Mouse (Mus musculus): ENCODE results near the gene Fam81b. TPM values are rescaled to one million over a fixed set of nuclear protein-coding genes. Genes with fewer than 3 reads are reported as not detected.

Gene Fam81b
- polyA plus RNA-seq, 1 experiment: not detected

DNA sequence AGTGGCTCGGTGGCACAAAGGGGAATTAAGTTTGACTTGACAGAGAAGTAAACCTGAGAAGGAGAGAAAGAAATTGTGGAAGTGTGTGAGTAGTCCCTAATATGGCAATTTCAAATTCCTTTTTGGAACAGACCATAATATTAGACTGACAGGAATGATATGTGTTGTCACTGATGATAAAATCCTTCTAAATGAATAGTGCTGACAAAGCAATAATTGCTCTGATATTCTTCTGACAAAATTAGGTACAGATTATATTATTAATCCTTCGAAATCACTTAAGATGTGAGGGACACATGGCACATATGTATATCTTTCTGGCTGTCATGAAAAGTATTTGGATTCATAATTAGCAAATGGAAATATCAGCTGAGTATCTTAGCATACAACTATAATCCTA, 89.9 kb downstream of the Fam81b start:
- Histone ChIP-seq H3K9ac (ENCODE audit: low read depth, poor library complexity, severe bottlenecking) (no peak overlapping the region), H3K36me3 (ENCODE audit: control insufficient read depth, insufficient read depth, low read length, poor library complexity, severe bottlenecking) (no peaks in the 10 kb centered on the region), H3K27ac (ENCODE audit: insufficient read depth, low read length) (no peak overlapping the region), H3K4me1 (ENCODE audit: control insufficient read depth, insufficient read depth, low read length) (no peaks in the 10 kb centered on the region), H3K4me3 (ENCODE audit: low read depth, low read length) (no peak overlapping the region), H3K9me3 (replicated peaks; ENCODE audit: control insufficient read depth, insufficient read depth, low read length, poor library complexity, severe bottlenecking) (no peaks in the 10 kb centered on the region), H3K27me3 (ENCODE audit: control insufficient read depth, insufficient read depth, low read length, poor library complexity, severe bottlenecking) (no peaks in the 10 kb centered on the region)
- TF ChIP-seq POLR2A (IDR thresholded peaks at IDR 0.05; ENCODE audit: insufficient read depth, low read length): no peak
- no peak for TF ChIP-seq EP300 (IDR thresholded peaks at IDR 0.05; ENCODE audit: insufficient read depth, low read depth, low read length)
- no peak for TF ChIP-seq CTCF (IDR thresholded peaks at IDR 0.05; ENCODE audit: low read depth, low read length)

- Histone ChIP-seq H3K4me1 (ENCODE audit: control insufficient read depth, insufficient read depth, low read length) (no peaks in the 10 kb centered on the region), H3K27me3 (ENCODE audit: control insufficient read depth, insufficient read depth, low read length, poor library complexity, severe bottlenecking) (no peaks in the 10 kb centered on the region), H3K9me3 (replicated peaks; ENCODE audit: control insufficient read depth, insufficient read depth, low read length, poor library complexity, severe bottlenecking) (no peaks in the 10 kb centered on the region), H3K27ac (ENCODE audit: insufficient read depth, low read length) (no peak overlapping the region), H3K36me3 (ENCODE audit: control insufficient read depth, insufficient read depth, low read length, poor library complexity, severe bottlenecking) (no peaks in the 10 kb centered on the region), H3K9ac (ENCODE audit: low read depth, poor library complexity, severe bottlenecking) (no peak overlapping the region), H3K4me3 (ENCODE audit: low read depth, low read length) (no peak overlapping the region)
- TF ChIP-seq EP300 (IDR thresholded peaks at IDR 0.05; ENCODE audit: insufficient read depth, low read depth, low read length) (no peak), POLR2A (IDR thresholded peaks at IDR 0.05; ENCODE audit: insufficient read depth, low read length) (no peak), CTCF (IDR thresholded peaks at IDR 0.05; ENCODE audit: low read depth, low read length) (no peak)
Measured at GRCm38 (mm10) chr13:76199943-76200342, 104.9 kb downstream of the Fam81b start.

GRCm38 (mm10) chr13:76197297-76197848, 107.5 kb downstream of the Fam81b start:
- Histone ChIP-seq H3K9me3 (replicated peaks; ENCODE audit: control insufficient read depth, insufficient read depth, low read length, poor library complexity, severe bottlenecking) (no peaks in the 10 kb centered on the region), H3K27me3 (ENCODE audit: control insufficient read depth, insufficient read depth, low read length, poor library complexity, severe bottlenecking) (no peaks in the 10 kb centered on the region), H3K27ac (ENCODE audit: insufficient read depth, low read length) (no peak overlapping the region), H3K4me1 (ENCODE audit: control insufficient read depth, insufficient read depth, low read length) (no peaks in the 10 kb centered on the region), H3K4me3 (ENCODE audit: low read depth, low read length) (no peak overlapping the region), H3K36me3 (ENCODE audit: control insufficient read depth, insufficient read depth, low read length, poor library complexity, severe bottlenecking) (no peaks in the 10 kb centered on the region), H3K9ac (ENCODE audit: low read depth, poor library complexity, severe bottlenecking) (no peak overlapping the region)
- TF ChIP-seq POLR2A (IDR thresholded peaks at IDR 0.05; ENCODE audit: insufficient read depth, low read length) (no peak), EP300 (IDR thresholded peaks at IDR 0.05; ENCODE audit: insufficient read depth, low read depth, low read length) (no peak), CTCF (IDR thresholded peaks at IDR 0.05; ENCODE audit: low read depth, low read length) (no peak)

- Histone ChIP-seq H3K4me1 (ENCODE audit: control insufficient read depth, insufficient read depth, low read length) (no peaks in the 10 kb centered on the region), H3K27me3 (ENCODE audit: control insufficient read depth, insufficient read depth, low read length, poor library complexity, severe bottlenecking) (no peaks in the 10 kb centered on the region), H3K9me3 (replicated peaks; ENCODE audit: control insufficient read depth, insufficient read depth, low read length, poor library complexity, severe bottlenecking) (no peaks in the 10 kb centered on the region), H3K36me3 (ENCODE audit: control insufficient read depth, insufficient read depth, low read length, poor library complexity, severe bottlenecking) (peaks cover 2% of the 10 kb centered on the region; the same call in 1 of the 2 replicates), H3K9ac (ENCODE audit: low read depth, poor library complexity, severe bottlenecking) (no peak overlapping the region), H3K4me3 (ENCODE audit: low read depth, low read length) (no peak overlapping the region), H3K27ac (ENCODE audit: insufficient read depth, low read length) (no peak overlapping the region)
- TF ChIP-seq CTCF (IDR thresholded peaks at IDR 0.05; ENCODE audit: low read depth, low read length): no peak
- TF ChIP-seq POLR2A (IDR thresholded peaks at IDR 0.05; ENCODE audit: insufficient read depth, low read length): no peak
- no peak for TF ChIP-seq EP300 (IDR thresholded peaks at IDR 0.05; ENCODE audit: insufficient read depth, low read depth, low read length)
Measured at GRCm38 (mm10) chr13:76195431-76196138, 109.3 kb downstream of the Fam81b start.

GRCm38 (mm10) chr13:76194937-76195336, 109.9 kb downstream of the Fam81b start:
- no peaks in the 10 kb centered on the region for H3K27me3 ChIP-seq (ENCODE audit: control insufficient read depth, insufficient read depth, low read length, poor library complexity, severe bottlenecking)
- H3K4me3 ChIP-seq (ENCODE audit: low read depth, low read length): no peak overlapping the region
- no peak overlapping the region for H3K27ac ChIP-seq (ENCODE audit: insufficient read depth, low read length)
- no peaks in the 10 kb centered on the region for H3K9me3 ChIP-seq (replicated peaks; ENCODE audit: control insufficient read depth, insufficient read depth, low read length, poor library complexity, severe bottlenecking)
- no peak overlapping the region for H3K9ac ChIP-seq (ENCODE audit: low read depth, poor library complexity, severe bottlenecking)
- TF ChIP-seq EP300 (IDR thresholded peaks at IDR 0.05; ENCODE audit: insufficient read depth, low read depth, low read length) (no peak), POLR2A (IDR thresholded peaks at IDR 0.05; ENCODE audit: insufficient read depth, low read length) (no peak)
- H3K36me3 ChIP-seq (ENCODE audit: control insufficient read depth, insufficient read depth, low read length, poor library complexity, severe bottlenecking): peaks cover 2% of the 10 kb centered on the region; the same call in 1 of the 2 replicates
- no peaks in the 10 kb centered on the region for H3K4me1 ChIP-seq (ENCODE audit: control insufficient read depth, insufficient read depth, low read length)

DNA sequence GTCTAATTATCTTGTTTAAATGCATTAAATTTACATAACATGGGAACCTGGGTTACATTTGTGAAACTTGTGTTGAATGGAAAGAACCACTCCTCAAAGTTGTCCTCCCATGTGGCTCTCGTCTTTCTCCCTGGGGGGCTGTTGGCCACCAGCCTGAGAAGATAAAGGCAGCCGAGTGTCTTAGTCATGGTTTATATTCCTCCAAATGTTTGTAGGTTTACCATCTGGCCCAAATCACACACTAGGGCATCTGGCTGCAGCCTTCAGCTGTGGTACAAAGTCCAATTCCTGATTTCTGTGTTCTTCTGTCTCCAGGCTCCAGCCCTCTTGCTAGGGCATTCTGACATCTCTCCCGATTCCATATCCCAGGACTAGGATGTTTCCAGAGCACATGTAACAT, 114.6 kb downstream of the Fam81b start:
- TF ChIP-seq POLR2A (IDR thresholded peaks at IDR 0.05; ENCODE audit: insufficient read depth, low read length): no peak
- no peak for TF ChIP-seq EP300 (IDR thresholded peaks at IDR 0.05; ENCODE audit: insufficient read depth, low read depth, low read length)
- TF ChIP-seq CTCF (IDR thresholded peaks at IDR 0.05; ENCODE audit: low read depth, low read length): no peak
- H3K27ac ChIP-seq (ENCODE audit: insufficient read depth, low read length): no peak overlapping the region
- no peak overlapping the region for H3K9ac ChIP-seq (ENCODE audit: low read depth, poor library complexity, severe bottlenecking)
- no peaks in the 10 kb centered on the region for H3K4me1 ChIP-seq (ENCODE audit: control insufficient read depth, insufficient read depth, low read length)
- H3K9me3 ChIP-seq (replicated peaks; ENCODE audit: control insufficient read depth, insufficient read depth, low read length, poor library complexity, severe bottlenecking): no peaks in the 10 kb centered on the region
- peaks cover 2% of the 10 kb centered on the region; the same call in 1 of the 2 replicates for H3K36me3 ChIP-seq (ENCODE audit: control insufficient read depth, insufficient read depth, low read length, poor library complexity, severe bottlenecking)
- H3K4me3 ChIP-seq (ENCODE audit: low read depth, low read length): no peak overlapping the region
- no peaks in the 10 kb centered on the region for H3K27me3 ChIP-seq (ENCODE audit: control insufficient read depth, insufficient read depth, low read length, poor library complexity, severe bottlenecking)

All from ES-Bruce4 (cell line).